Mouse (Mus musculus): ENCODE measurements around the gene Lrrc43. TPM values are rescaled to one million over a fixed set of nuclear protein-coding genes. Genes with fewer than 3 reads are reported as not detected.
"Not testable (repeated sequence)": the region's sequence is repeated elsewhere in the genome, so short reads cannot be mapped to it uniquely, and the experiment has no call there.

The Lrrc43 gene
- polyA plus RNA-seq, 1 experiment from 2014 or later = not detected

DNA sequence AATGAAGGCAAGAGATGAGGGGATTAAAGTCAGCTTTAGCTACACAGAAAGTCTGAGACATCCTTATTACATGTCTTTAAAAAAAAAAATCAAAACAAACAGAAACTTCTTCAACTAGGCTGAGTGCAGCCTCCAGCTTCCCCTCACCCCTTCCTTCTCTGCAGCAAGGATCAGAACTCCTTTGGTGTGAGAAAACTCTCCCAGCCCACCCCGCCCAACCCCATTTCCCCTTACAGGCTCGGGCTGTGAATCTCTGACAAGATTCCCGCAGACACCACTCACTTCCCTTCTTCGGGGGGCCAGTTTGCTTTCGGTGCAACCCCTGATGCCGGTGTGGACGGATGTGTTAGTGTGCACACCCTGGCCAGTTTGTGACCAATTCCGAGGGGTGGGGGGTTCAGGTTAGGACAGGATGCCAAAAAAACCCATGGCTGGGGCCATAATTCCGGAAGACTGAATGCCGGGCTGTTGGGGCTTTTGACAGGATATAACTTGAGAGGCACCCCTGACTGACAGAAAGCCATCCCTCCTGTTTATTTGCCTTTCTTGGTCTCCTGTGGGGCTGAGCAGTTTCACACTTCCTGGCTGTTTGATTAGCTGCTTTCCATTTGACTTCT is 18.2 kb upstream of the Lrrc43 start:
- ChIA-PET CTCF (interaction anchor here (1.4 kb wide), 1 partner anchor 24 kb away, joined by 3 read pairs; no protein-coding TSS in a partner anchor), POLR2A (interaction anchor here (2.0 kb wide), 1 partner anchor 12 kb away, joined by 4 read pairs; no protein-coding TSS in a partner anchor)
- no peak for TF ChIP-seq CTCF (IDR thresholded peaks at IDR 0.05)
- ATAC-seq (no peak), DNase-seq (ENCODE audit: low read depth, low spot score) (no peak)
- in situ Hi-C loops (cut with MboI; ENCODE audit: low pct_unique_long_range_greater_than_20kb) = no loop called here
- no peaks in the 10 kb centered on the region for H3K27me3 ChIP-seq

DNA sequence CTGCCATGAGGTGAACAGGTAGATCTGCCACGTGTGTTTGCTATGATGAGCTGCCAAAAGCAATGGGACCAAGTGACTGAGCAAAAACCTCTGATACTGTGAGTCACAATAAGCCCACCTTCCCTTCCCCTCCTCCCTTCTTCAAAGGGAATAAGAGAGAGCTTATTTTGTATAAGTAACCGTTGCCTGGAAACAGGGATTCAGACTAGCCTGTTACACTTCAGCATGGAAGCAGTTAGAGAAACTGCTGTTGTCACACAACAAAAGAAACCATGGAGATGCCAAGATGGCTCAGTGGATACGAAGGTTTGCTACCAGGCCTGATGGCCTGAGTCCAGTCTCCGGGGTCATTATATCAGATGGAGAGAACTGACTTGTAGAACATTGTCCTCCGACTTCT is 15.3 kb upstream of the Lrrc43 start:
- no peak for TF ChIP-seq CTCF (IDR thresholded peaks at IDR 0.05)
- no peak for DNase-seq (ENCODE audit: low read depth, low spot score)

DNA sequence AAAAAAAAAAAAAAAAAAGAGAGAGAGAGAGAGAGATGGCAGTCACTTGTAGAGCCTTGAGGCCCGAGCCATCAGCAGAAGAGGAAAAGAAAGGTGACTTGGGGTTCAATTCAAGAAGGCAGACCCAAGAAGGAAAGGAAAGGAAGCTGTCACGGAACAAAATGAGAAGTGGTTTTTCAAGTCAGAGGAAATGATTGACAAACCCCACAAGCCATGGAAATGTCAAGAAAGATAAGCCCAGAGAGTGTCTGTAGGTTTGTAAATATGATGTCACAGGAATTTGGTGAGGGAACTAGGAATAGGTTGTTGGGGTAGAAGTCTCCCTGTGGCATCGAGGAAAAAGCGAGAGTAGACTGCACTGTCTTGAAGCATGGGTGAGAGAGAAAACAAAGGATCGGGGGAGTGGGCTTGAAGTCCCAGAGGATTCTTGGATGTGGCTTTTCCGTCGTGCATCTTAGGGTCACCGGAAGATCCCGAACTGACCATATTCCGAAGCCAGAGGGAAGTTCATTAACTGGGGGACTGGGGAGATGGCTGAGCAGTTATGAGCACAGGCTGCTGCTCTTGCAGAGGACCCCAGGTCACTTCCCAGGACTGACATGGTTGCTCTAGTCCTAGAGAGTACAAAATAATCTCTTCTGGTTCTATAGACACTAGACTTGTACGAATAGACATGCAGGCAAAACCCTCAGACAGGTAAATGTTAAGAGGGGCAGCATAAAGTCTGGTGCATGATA is 1.3 kb upstream of the Lrrc43 start:
- peaks cover 45% of the 10 kb centered on the region for H3K27me3 ChIP-seq
- ATAC-seq = no peak
- CTCF ChIA-PET = no interaction called here
- TF ChIP-seq CTCF (IDR thresholded peaks at IDR 0.05) = no peak
- POLR2A ChIA-PET = no interaction called here
- no peak for DNase-seq (ENCODE audit: low read depth, low spot score)
- in situ Hi-C loops (cut with MboI; ENCODE audit: low pct_unique_long_range_greater_than_20kb) = no loop called here

More for the DNA sequence above, 15.3 kb upstream of the Lrrc43 start:
- no peaks in the 10 kb centered on the region for H3K27me3 ChIP-seq
- CTCF ChIA-PET = interaction anchor here (1.3 to 1.9 kb wide), 2 partner anchors 12 to 26 kb away, joined by 3 to 7 read pairs; no protein-coding TSS in a partner anchor
- in situ Hi-C loops (cut with MboI; ENCODE audit: low pct_unique_long_range_greater_than_20kb) = no loop called here
- POLR2A ChIA-PET = no interaction called here
- ATAC-seq = no peak

DNA sequence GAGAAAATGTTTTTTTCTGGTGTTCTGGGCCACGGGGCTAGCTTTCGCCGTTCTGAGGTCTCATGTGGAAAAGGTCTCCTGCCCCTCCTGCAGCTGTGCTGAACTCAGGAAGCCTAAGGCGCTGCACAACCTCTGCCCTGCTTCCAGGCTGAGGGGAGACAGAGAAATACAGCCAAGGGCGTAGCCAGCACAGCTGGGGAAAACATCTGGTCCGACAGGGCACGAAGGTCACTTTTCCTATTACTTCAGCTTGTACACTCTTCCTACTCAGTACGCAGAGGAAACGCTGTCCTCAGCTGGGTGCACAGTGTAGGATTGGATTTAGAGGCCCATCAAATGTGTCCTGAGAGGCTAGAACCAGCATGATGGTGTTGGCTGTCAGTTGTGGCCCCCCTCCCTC is 830 bp downstream of the Lrrc43 start:
- ChIA-PET POLR2A (no interaction called here), CTCF (no interaction called here)
- peaks cover 38% of the 10 kb centered on the region for H3K27me3 ChIP-seq
- DNase-seq (ENCODE audit: low read depth, low spot score) (no peak), ATAC-seq (no peak)
- no peak for TF ChIP-seq CTCF (IDR thresholded peaks at IDR 0.05)
- in situ Hi-C loops (cut with MboI; ENCODE audit: low pct_unique_long_range_greater_than_20kb) = loop anchor here (10.0 kb wide), 1 partner anchor 205 kb away; no protein-coding TSS in a partner anchor

DNA sequence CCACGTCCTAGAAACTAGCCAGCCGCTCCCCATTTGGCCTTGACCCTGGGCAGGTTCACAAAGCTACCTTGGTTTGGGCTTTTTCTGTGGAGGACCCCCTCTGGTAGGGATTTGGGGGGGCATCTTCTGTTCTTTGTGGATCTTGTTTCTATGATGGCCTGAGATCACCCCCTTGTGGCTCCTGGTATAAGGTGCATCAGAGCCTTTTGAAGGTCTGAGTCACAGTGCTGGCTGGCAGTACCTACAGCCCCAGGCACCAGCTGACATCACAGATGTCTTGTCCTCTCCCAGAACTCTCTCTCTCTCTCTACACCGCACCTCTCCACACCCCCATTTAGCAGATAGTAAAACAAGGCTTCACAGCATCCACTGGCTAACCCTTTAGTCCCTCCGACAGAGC is 10.6 kb downstream of the Lrrc43 start:
- H3K27me3 ChIP-seq = peaks cover 4% of the 10 kb centered on the region
- no peak for TF ChIP-seq CTCF (IDR thresholded peaks at IDR 0.05)
- ChIA-PET POLR2A (interaction anchor here (0.7 kb wide), 1 partner anchor 53 kb away, joined by 3 read pairs; no protein-coding TSS in a partner anchor), CTCF (interaction anchor here (0.7 to 3.4 kb wide), 9 partner anchors 14 to 122 kb away, joined by 3 to 17 read pairs (median 5); no protein-coding TSS in a partner anchor)
- in situ Hi-C loops (cut with MboI; ENCODE audit: low pct_unique_long_range_greater_than_20kb) = loop anchor here (5.0 to 10.0 kb wide), 2 partner anchors 57 to 215 kb away; no protein-coding TSS in a partner anchor
- peak; percentile 19 for ATAC-seq
- DNase-seq (ENCODE audit: low read depth, low spot score) = no peak

DNA sequence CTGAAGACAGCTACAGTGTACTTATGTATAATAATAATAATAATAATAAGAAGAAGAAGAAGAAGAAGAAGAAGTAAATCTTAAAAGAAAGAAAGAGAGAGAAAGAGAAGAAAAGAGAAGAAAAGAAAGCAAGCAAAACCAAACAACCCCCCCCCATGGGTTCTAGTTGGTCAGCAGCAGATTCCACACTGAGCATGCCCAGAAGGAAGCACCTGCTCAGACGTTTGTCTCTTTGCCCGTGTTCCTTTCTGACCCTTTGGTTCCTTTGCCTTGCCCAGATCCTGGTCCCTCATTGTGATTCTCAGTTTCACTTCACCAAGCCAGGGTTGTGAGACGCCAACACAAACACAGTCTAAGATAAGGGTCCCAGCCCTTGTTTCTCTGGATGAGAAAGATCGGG is 12.9 kb downstream of the Lrrc43 start:
- POLR2A ChIA-PET = no interaction called here
- peaks cover 11% of the 10 kb centered on the region for H3K27me3 ChIP-seq
- in situ Hi-C loops (cut with MboI; ENCODE audit: low pct_unique_long_range_greater_than_20kb) = no loop called here
- DNase-seq (ENCODE audit: low read depth, low spot score) (no peak), ATAC-seq (no peak)
- TF ChIP-seq CTCF (IDR thresholded peaks at IDR 0.05) = no peak
- CTCF ChIA-PET = no interaction called here

DNA sequence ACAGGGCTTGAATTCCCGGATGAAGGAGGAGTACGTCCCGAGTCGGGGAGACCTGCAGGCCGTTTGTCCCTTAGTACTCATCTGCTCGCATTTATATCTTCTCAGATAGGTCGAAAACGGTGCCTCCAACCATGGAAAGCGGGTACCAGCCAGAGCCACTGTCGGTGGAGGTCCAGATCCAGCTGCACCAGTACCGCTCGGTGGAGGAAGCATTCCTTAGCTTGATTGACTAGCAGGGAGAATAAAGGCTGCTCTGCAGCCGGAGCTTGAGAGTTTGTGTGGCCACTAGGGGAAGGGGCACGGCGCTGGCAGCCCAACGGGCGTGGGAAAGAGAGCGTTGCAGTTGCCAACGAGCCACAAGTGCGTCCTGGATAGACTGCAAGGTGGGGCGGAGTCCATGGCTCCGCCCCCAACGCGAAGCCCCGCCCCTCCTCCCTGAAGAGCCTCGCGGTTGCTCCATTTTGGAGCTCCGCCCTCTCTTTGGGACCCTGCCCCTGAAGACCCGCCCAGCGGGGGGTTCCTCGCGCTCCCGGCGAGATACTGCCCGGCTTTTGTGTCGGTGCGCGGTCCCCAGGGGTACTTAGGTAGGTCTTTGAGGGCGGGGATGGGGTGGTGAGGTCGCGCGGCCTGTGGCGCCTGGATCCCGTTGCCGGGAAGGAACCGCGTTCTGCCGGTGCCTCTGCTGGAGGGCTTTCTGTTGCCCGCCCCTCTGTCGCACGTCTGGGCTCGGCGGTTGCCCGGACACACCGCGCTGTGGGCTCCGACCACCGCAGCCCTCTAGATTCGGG is 19.0 kb downstream of the Lrrc43 start:
- POLR2A ChIA-PET = no interaction called here
- ATAC-seq = peak; percentile 49
- CTCF ChIA-PET = interaction anchor here (1.2 to 1.3 kb wide), 2 partner anchors 8 to 13 kb away, joined by 3 to 5 read pairs; no protein-coding TSS in a partner anchor
- TF ChIP-seq CTCF (IDR thresholded peaks at IDR 0.05) = no peak
- peaks cover 9% of the 10 kb centered on the region for H3K27me3 ChIP-seq
- DNase-seq (ENCODE audit: low read depth, low spot score) = no peak
- in situ Hi-C loops (cut with MboI; ENCODE audit: low pct_unique_long_range_greater_than_20kb) = no loop called here

DNA sequence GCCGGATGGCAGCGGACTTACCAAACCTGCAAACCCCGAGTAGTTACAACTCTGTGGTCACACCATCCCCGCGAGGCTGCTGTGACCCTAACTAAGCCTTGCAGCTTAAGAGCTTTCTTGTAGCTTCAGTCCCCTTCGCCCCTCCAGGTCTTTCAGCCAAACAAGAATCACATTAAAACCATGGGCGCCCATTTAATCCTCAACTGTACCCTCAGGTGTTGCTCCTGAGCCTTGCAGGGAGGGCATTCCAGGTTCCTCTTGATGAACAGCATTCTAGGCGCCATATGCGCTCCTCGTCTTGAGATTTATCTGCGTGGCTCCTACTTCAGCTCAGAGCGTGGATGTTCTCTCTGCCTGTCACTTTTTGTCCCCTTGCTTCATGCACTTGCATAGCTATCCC is 19.8 kb downstream of the Lrrc43 start:
- CTCF ChIA-PET = interaction anchor here (1.3 kb wide), 2 partner anchors 9 to 12 kb away, joined by 3 to 5 read pairs; no protein-coding TSS in a partner anchor
- TF ChIP-seq CTCF (IDR thresholded peaks at IDR 0.05) = no peak
- peaks cover 9% of the 10 kb centered on the region for H3K27me3 ChIP-seq
- DNase-seq (ENCODE audit: low read depth, low spot score) (no peak), ATAC-seq (no peak)
- in situ Hi-C loops (cut with MboI; ENCODE audit: low pct_unique_long_range_greater_than_20kb) = no loop called here
- POLR2A ChIA-PET = no interaction called here

DNA sequence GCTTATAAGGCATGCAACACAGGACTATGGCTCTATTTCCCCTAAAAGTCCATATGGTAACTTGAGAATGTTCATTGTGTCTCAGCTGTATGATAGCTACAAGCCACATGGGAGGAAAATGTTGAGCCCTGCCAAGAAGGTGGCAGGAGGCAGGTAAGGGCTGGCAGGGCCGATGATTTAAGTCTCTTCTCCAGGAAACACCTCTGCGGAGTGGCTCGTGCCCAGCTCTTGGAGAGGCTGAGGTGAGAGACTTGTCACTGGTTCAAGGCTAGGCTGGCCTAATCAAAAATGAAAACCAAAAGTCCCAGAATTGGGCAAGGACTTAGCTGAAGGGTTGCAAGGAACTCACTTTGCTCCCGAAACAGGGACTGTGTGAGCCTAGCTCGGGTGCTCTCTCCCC is 21.1 kb downstream of the Lrrc43 start, which contains the start of gene B3gnt4:
Gene B3gnt4, plus strand, starts transcription at position 301 of the 400 bp plus-strand sequence.
- ATAC-seq = no peak
- H3K27me3 ChIP-seq = peaks cover 9% of the 10 kb centered on the region
- CTCF ChIA-PET = interaction anchor here (1.3 kb wide), 1 partner anchor 8 kb away, joined by 3 read pairs; no protein-coding TSS in a partner anchor
- TF ChIP-seq CTCF (IDR thresholded peaks at IDR 0.05) = no peak
- no peak for DNase-seq (ENCODE audit: low read depth, low spot score)
- POLR2A ChIA-PET = interaction anchor here (0.5 kb wide), 1 partner anchor 233 kb away, joined by 4 read pairs; no protein-coding TSS in a partner anchor
- in situ Hi-C loops (cut with MboI; ENCODE audit: low pct_unique_long_range_greater_than_20kb) = no loop called here

DNA sequence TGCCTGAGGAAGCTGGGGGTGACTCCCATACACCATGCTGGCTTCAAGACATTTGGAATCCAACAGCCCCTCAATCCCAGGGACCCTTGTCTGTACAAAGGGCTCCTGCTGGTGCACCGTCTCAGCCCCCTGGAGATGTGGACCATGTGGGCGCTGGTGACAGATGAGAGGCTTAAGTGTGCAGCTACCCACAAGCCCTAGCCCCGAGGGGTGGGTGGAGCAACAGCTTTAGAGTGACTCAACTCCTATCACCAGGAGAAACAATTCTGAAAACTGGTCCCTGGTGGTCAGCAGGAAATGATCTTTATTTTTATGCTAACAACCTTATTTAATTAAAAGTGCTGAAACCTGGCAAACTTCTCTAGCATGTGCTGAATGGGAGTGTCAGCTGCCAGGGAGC is 22.3 kb downstream of the Lrrc43 start:
- ATAC-seq; in situ Hi-C loops (cut with MboI; ENCODE audit: low pct_unique_long_range_greater_than_20kb); DNase-seq (ENCODE audit: low read depth, low spot score); CTCF ChIA-PET; H3K27me3 ChIP-seq: not testable (repeated sequence)
- POLR2A ChIA-PET = interaction anchor here (0.9 kb wide), 1 partner anchor 10 kb away, joined by 3 read pairs; no protein-coding TSS in a partner anchor

Measured in Patski (cell line).